Mouse (Mus musculus) liver, postnatal 0 days (tissue): ENCODE measurements at regions not wholly inside any gene's neighbourhood (a gene's known extent, or its start where the extent isn't known, plus 50 kb on each side); places are given as distances from the start of the nearest gene placed in this dataset.

Experiments used
- CTCF ChIP-seq: sonication (generic); IDR thresholded peaks from 2 replicates; pipeline ENCODE4 v1.5.1; 2016; ENCODE audit warnings: antibody characterized with exemption, low read depth
- EP300 ChIP-seq: IDR thresholded peaks from 2 replicates; pipeline ENCODE4 v1.6.1; 2016; ENCODE audit warnings: antibody characterized with exemption, low read depth, mild to moderate bottlenecking

- TF ChIP-seq EP300 (no peak), CTCF (no peak)
These were observed 527.3 kb downstream of the Gm11232 start for GRCm38 (mm10) chr4:71230497-71230872.
